Mouse (Mus musculus): Measurements from ENCODE around the gene Il17a. TPM values are rescaled to one million over a fixed set of nuclear protein-coding genes. Genes with fewer than 3 reads are reported as not detected.

Il17a gene
- not detected in 2 replicates for polyA plus RNA-seq (2012; ENCODE audit: insufficient read depth, insufficient read length, low replicate concordance, missing spikeins)

- WGBS = 94% methylated on average over 10 of the region's 10 CpGs
- no peaks in the 10 kb centered on the region for H3K4me1 ChIP-seq (ENCODE audit: control insufficient read depth, insufficient read depth, low read length)
- H3K27ac ChIP-seq (ENCODE audit: insufficient read depth, low read depth, low read length) = no peak within 1 kb of the TSS
- H3K4me3 ChIP-seq (ENCODE audit: insufficient read depth, low read depth, low read length) = no peak within 1 kb of the TSS
- no peak for TF ChIP-seq CTCF (IDR thresholded peaks at IDR 0.05; ENCODE audit: insufficient read depth, low read depth, low read length)
- TF ChIP-seq POLR2A (IDR thresholded peaks at IDR 0.05; ENCODE audit: insufficient read depth, low read depth, low read length) = no peak
Observed at GRCm38 (mm10) chr1:20730903-20731302, at the start of gene Il17a. TSS of gene Il17a (plus strand) at chr1:20730905.

DNA sequence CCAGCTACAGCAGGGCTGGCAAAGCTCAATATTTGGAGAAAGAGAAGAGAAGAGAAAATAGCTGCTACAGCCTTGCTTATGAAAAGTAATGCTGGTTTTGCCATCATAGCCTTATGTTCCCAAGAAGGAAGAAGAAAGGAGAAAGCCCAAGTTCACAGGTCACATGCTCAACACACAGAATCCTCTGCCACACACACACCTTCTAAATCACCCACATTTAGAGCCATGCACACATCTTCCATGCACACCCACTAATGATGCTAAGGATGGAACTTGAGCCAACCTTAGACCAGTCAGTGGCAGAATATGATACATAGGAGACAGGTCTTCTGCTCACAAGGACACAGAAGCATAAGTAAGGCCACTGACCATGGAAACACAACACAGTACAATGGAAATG lies 47.9 kb upstream of the Il17a start:
- H3K27ac ChIP-seq (ENCODE audit: insufficient read depth, low read depth, low read length) = no peak overlapping the region
- H3K4me3 ChIP-seq (ENCODE audit: insufficient read depth, low read depth, low read length) = no peak overlapping the region
- H3K4me1 ChIP-seq (ENCODE audit: control insufficient read depth, insufficient read depth, low read length) = no peaks in the 10 kb centered on the region
- TF ChIP-seq CTCF (IDR thresholded peaks at IDR 0.05; ENCODE audit: insufficient read depth, low read depth, low read length) (no peak), POLR2A (IDR thresholded peaks at IDR 0.05; ENCODE audit: insufficient read depth, low read depth, low read length) (no peak)

DNA sequence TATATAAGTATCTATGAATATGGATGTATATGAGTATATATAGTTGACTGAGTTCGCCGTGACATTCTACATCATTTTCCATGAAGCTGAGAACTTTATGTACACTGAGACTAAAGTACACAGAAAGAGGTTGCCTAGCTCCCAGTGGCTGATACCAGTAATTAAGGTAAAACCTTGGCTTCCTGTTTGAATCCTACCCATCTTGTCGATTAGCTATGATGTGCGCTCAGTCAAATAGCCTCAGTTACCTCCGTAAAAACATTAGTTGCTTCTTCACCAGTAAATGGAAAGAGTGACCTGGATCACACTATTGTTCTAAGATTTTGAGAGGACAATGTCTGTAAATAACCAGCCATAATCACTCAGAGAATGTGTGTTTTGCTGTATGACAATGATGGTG lies 47.3 kb upstream of the Il17a start:
- WGBS = 96% methylated on average over 5 of the region's 5 CpGs

DNA sequence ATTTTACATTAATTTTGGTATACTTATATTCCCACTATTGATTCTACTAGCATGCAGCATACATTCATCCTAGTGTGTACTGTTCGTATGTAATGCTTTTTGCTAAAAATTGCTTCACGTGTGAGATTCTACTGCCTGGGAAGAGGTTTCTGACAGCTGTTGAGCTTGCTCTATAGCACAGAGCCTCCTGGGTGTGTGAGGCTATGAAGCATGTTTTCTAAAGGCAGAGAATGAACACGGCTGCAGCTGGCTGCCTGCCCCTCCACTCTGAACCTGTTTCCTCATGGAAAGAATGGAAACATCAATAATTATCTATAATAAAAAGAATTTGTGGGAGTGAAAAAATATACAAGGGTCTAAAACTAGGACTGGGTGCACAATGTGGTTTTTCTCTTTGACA lies 46.9 kb upstream of the Il17a start:
- Histone ChIP-seq H3K4me1 (ENCODE audit: control insufficient read depth, insufficient read depth, low read length) (no peaks in the 10 kb centered on the region), H3K27ac (ENCODE audit: insufficient read depth, low read depth, low read length) (no peak overlapping the region), H3K4me3 (ENCODE audit: insufficient read depth, low read depth, low read length) (no peak overlapping the region)
- TF ChIP-seq POLR2A (IDR thresholded peaks at IDR 0.05; ENCODE audit: insufficient read depth, low read depth, low read length) = no peak
- WGBS = 44% methylated on average over 3 of the region's 3 CpGs

More for the DNA sequence above, 47.3 kb upstream of the Il17a start:
- H3K4me3 ChIP-seq (ENCODE audit: insufficient read depth, low read depth, low read length) = no peak overlapping the region
- TF ChIP-seq CTCF (IDR thresholded peaks at IDR 0.05; ENCODE audit: insufficient read depth, low read depth, low read length) = no peak
- TF ChIP-seq POLR2A (IDR thresholded peaks at IDR 0.05; ENCODE audit: insufficient read depth, low read depth, low read length) = no peak
- H3K4me1 ChIP-seq (ENCODE audit: control insufficient read depth, insufficient read depth, low read length) = no peaks in the 10 kb centered on the region
- no peak overlapping the region for H3K27ac ChIP-seq (ENCODE audit: insufficient read depth, low read depth, low read length)

GRCm38 (mm10) chr1:20684403-20684802 lies 46.3 kb upstream of the Il17a start:
- H3K4me1 ChIP-seq (ENCODE audit: control insufficient read depth, insufficient read depth, low read length) = no peaks in the 10 kb centered on the region
- 88% methylated on average over 3 of the region's 3 CpGs for WGBS
- TF ChIP-seq POLR2A (IDR thresholded peaks at IDR 0.05; ENCODE audit: insufficient read depth, low read depth, low read length) (no peak), CTCF (IDR thresholded peaks at IDR 0.05; ENCODE audit: insufficient read depth, low read depth, low read length) (no peak)
- no peak overlapping the region for H3K4me3 ChIP-seq (ENCODE audit: insufficient read depth, low read depth, low read length)
- no peak overlapping the region for H3K27ac ChIP-seq (ENCODE audit: insufficient read depth, low read depth, low read length)

DNA sequence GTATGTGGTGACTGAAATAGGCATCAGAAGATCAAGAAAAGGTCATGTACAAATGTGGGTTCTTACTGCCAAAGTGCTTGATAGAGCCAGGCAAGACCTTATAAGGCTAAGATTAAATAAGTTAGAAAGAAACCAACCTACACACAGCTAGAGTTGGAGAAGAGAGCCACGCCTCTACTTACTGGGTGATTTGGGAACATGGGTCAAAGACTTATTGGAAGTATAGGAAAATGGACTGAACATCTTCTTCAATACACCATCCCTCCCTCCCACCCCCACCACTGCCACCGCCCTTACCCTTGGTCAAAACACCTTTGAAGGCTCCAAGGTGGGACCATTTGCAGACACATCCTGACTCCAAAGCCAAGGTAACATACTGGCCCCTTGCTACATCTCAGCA lies 45.3 kb upstream of the Il17a start:
- no peak overlapping the region for H3K27ac ChIP-seq (ENCODE audit: insufficient read depth, low read depth, low read length)
- WGBS = 93% methylated on average over 2 of the region's 2 CpGs
- no peak for TF ChIP-seq POLR2A (IDR thresholded peaks at IDR 0.05; ENCODE audit: insufficient read depth, low read depth, low read length)
- TF ChIP-seq CTCF (IDR thresholded peaks at IDR 0.05; ENCODE audit: insufficient read depth, low read depth, low read length) = no peak
- no peak overlapping the region for H3K4me3 ChIP-seq (ENCODE audit: insufficient read depth, low read depth, low read length)
- no peaks in the 10 kb centered on the region for H3K4me1 ChIP-seq (ENCODE audit: control insufficient read depth, insufficient read depth, low read length)

- no peak overlapping the region for H3K27ac ChIP-seq (ENCODE audit: insufficient read depth, low read depth, low read length)
- no peaks in the 10 kb centered on the region for H3K4me1 ChIP-seq (ENCODE audit: control insufficient read depth, insufficient read depth, low read length)
- WGBS = 92% methylated on average over 4 of the region's 4 CpGs
Observed at GRCm38 (mm10) chr1:20685907-20686306, 44.8 kb upstream of the Il17a start.

DNA sequence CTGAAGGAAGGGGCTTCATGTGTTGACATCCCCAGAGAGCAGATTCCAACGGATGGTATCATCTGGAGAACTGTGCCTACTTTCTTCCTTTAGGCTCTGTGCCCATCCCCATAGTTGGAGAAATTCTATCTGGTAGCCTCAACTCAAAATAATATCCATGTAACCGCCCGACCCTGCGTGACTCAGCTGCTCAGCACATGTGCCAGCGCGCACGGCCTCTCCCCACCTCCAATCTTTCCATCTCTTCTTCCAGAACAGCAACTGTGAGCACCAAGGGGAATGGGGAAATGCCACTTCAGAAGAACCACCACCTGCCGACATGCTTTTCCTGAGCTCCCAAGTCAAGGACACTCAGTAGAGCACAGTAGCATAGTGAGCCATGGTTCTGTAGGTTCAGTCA lies 39.4 kb upstream of the Il17a start:
- TF ChIP-seq CTCF (IDR thresholded peaks at IDR 0.05; ENCODE audit: insufficient read depth, low read depth, low read length) (no peak), POLR2A (IDR thresholded peaks at IDR 0.05; ENCODE audit: insufficient read depth, low read depth, low read length) (no peak)
- 94% methylated on average over 8 of the region's 8 CpGs for WGBS
- no peak overlapping the region for H3K27ac ChIP-seq (ENCODE audit: insufficient read depth, low read depth, low read length)
- H3K4me1 ChIP-seq (ENCODE audit: control insufficient read depth, insufficient read depth, low read length) = no peaks in the 10 kb centered on the region
- no peak overlapping the region for H3K4me3 ChIP-seq (ENCODE audit: insufficient read depth, low read depth, low read length)

More at GRCm38 (mm10) chr1:20685907-20686306, 44.8 kb upstream of the Il17a start:
- H3K4me3 ChIP-seq (ENCODE audit: insufficient read depth, low read depth, low read length) = no peak overlapping the region
- TF ChIP-seq POLR2A (IDR thresholded peaks at IDR 0.05; ENCODE audit: insufficient read depth, low read depth, low read length) = no peak
- TF ChIP-seq CTCF (IDR thresholded peaks at IDR 0.05; ENCODE audit: insufficient read depth, low read depth, low read length) = no peak

DNA sequence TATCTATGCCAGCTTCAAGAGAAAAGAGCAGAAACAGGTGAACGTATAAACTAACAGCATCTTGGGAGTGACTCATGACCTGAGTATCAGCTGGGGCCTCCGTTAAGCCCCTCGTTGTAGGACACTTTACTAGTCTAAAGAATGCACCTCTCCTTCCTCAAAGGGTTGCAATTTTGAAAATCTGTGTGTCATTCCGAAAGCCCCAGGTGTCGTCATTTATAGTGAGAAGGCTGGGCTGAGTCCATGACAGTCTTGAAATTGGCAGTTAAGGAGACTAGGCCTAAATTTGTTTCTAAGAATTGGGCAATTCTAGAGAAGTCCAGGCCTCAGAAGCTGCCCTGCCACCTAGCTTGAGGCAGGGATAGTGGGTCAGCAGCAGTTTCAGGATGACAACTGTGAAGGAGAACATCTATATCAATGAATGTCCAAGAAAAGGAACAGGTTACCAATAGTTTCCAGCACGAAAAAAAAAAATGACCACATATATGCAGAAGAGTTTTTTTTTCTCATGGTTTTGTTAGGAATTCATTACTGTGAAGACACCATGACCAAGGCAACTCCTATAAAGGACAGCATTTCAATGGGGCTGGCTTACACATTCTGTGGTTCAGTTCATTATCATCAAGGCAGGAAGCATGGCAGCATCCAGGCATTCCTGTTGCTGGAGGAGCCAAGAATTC lies 36.9 kb upstream of the Il17a start:
- H3K4me3 ChIP-seq (ENCODE audit: insufficient read depth, low read depth, low read length) = no peak overlapping the region
- TF ChIP-seq POLR2A (IDR thresholded peaks at IDR 0.05; ENCODE audit: insufficient read depth, low read depth, low read length) (no peak), CTCF (IDR thresholded peaks at IDR 0.05; ENCODE audit: insufficient read depth, low read depth, low read length) (no peak)
- H3K27ac ChIP-seq (ENCODE audit: insufficient read depth, low read depth, low read length) = no peak overlapping the region
- no peaks in the 10 kb centered on the region for H3K4me1 ChIP-seq (ENCODE audit: control insufficient read depth, insufficient read depth, low read length)
- 90% methylated on average over 6 of the region's 6 CpGs for WGBS
